Mouse (Mus musculus) C2C12 (cell line): ENCODE measurements at regions not wholly inside any gene's neighbourhood (a gene's known extent, or its start where the extent isn't known, plus 50 kb on each side); places are given as distances from the start of the nearest gene placed in this dataset.

ENCODE experiments used
- H3K27me3 ChIP-seq: one replicate; pipeline ENCODE4 v1.6.1; 2011; ENCODE audit not compliant: control insufficient read depth, insufficient read depth, insufficient read length
- H3K36me3 ChIP-seq: one replicate; pipeline ENCODE4 v1.6.1; 2011; ENCODE audit not compliant: control insufficient read depth, insufficient read depth
- H3K4me3 ChIP-seq: one replicate; pipeline ENCODE4 v1.5.1; 2011; ENCODE audit warnings: mild to moderate bottlenecking, control low read depth; ENCODE audit not compliant: poor library complexity, insufficient read depth, severe bottlenecking
- H3K79me2 ChIP-seq: one replicate; pipeline ENCODE4 v1.6.1; 2011; ENCODE audit not compliant: control insufficient read depth, insufficient read depth
- H3K79me3 ChIP-seq: one replicate; pipeline ENCODE4 v1.6.1; 2011; ENCODE audit warnings: low read depth, control low read depth
- H3ac ChIP-seq: one replicate; pipeline ENCODE3; 2011; ENCODE audit warnings: low read depth; ENCODE audit not compliant: control insufficient read depth, insufficient read length
- CEBPB ChIP-seq: IDR thresholded peaks from one replicate; pipeline ENCODE4 v1.6.1; 2011; ENCODE audit warnings: low read depth, mild to moderate bottlenecking, control low read depth, moderate library complexity
- CTCF ChIP-seq: IDR thresholded peaks from one replicate; pipeline ENCODE4 v1.5.1; 2011; ENCODE audit not compliant: control insufficient read depth, insufficient read depth, insufficient read length
- FOSL1 ChIP-seq: IDR thresholded peaks from one replicate; pipeline ENCODE4 v1.8.0; 2011; ENCODE audit warnings: mild to moderate bottlenecking, low read length; ENCODE audit not compliant: poor library complexity, insufficient read depth, severe bottlenecking
- MAX ChIP-seq: IDR thresholded peaks from one replicate; pipeline ENCODE4 v1.6.1; 2011; ENCODE audit warnings: mild to moderate bottlenecking, control low read depth
- MYOD1 ChIP-seq: IDR thresholded peaks from one replicate; pipeline ENCODE4 v1.6.1; 2011; ENCODE audit warnings: low read depth; ENCODE audit not compliant: control insufficient read depth, insufficient read length
- MYOG ChIP-seq: IDR thresholded peaks from one replicate; pipeline ENCODE4 v1.6.1; 2011; ENCODE audit not compliant: control insufficient read depth, insufficient read length; ENCODE audit errors: extremely low read depth
- USF1 ChIP-seq: IDR thresholded peaks from one replicate; pipeline ENCODE4 v1.6.1; 2011; ENCODE audit warnings: low read depth, mild to moderate bottlenecking, control low read depth, moderate library complexity

DNA sequence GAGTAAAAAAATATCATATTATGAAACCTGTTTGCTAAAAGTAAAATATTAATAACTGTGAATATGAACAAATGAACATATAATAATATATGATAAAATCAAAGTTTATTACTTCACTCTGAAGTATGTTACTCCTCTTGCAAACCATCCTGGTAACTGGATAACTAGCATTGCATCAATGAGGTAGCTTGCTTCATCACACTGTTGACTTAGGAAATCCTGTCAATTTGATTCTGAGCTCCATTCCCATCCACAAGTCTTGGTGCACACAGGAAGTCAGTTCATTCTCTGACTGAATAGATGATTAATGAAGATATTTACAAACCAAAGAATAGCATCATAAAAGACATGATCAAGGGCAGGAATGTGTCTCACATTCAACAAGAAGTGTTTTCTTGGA, 286.9 kb upstream of the Gprin3 start:
- H3K4me3 ChIP-seq, result no peak overlapping the region
- no peaks in the 10 kb centered on the region for H3K36me3 ChIP-seq
- no peak overlapping the region for H3ac ChIP-seq
- H3K79me2 ChIP-seq, result no peaks in the 10 kb centered on the region
- no peaks in the 10 kb centered on the region for H3K79me3 ChIP-seq
- no peak for TF ChIP-seq CTCF
- no peaks in the 10 kb centered on the region for H3K27me3 ChIP-seq

DNA sequence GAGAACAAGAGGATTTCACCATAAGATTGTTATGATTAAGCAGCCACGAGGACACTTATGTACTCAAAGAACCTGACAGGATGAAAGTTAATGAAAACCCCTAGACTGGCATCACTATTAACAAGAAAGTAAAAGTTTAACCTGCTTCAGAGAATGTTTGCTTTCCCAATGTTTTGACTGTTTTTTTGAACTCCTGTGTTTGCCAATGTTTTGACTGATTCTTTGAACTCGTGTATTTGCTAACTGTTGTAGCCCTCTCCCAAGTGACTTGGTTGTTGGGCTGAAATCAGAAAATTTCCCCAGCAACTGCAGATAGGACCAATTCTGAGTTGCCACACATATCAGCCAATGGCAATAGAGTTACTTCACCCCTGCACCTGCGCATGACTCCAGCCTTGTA, 258.9 kb upstream of the Gprin3 start:
- no peaks in the 10 kb centered on the region for H3K79me3 ChIP-seq
- TF ChIP-seq CTCF (no peak), FOSL1 (no peak), MAX (no peak), MYOD1 (no peak), USF1 (no peak), MYOG (no peak), CEBPB (no peak)
- H3ac ChIP-seq, result no peak overlapping the region
- H3K79me2 ChIP-seq, result no peaks in the 10 kb centered on the region
- H3K4me3 ChIP-seq, result no peak overlapping the region
- H3K36me3 ChIP-seq, result no peaks in the 10 kb centered on the region
- no peaks in the 10 kb centered on the region for H3K27me3 ChIP-seq

DNA sequence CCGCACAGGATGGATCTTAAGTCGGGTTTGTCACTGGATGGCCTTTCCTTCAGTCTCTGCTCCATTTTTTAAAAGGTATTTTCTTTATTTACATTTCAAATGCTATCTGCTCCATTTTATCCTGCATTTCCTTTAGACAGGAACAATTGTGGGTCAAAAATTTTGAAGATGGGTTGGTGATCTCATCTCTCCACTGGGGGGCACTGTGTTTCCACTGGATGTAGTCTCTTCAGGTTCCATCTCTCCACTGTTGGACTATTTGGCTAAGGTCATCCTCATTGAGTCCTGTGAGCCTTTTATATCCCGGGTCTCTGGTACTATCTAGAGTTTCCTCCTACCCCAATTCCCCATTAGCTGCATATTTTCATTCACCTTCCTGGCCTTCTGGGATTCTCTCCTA, 241.3 kb upstream of the Gprin3 start:
- no peak for TF ChIP-seq MAX
- peak; percentile 13 for TF ChIP-seq CTCF
- TF ChIP-seq CEBPB, result no peak
- TF ChIP-seq MYOD1, result no peak
- no peak for TF ChIP-seq MYOG
- no peak for TF ChIP-seq USF1
- TF ChIP-seq FOSL1, result no peak
- no peak overlapping the region for H3K4me3 ChIP-seq
- H3ac ChIP-seq, result no peak overlapping the region
- no peaks in the 10 kb centered on the region for H3K36me3 ChIP-seq
- no peaks in the 10 kb centered on the region for H3K27me3 ChIP-seq
- H3K79me3 ChIP-seq, result no peaks in the 10 kb centered on the region
- no peaks in the 10 kb centered on the region for H3K79me2 ChIP-seq
